Mouse (Mus musculus) limb, embryonic 10.5 days (tissue): Measurements from ENCODE around the gene Gm16867. TPM values are rescaled to one million over a fixed set of nuclear protein-coding genes. Genes with fewer than 3 reads are reported as not detected.
"Not testable (repeated sequence)": the region's sequence is repeated elsewhere in the genome, so short reads cannot be mapped to it uniquely, and the experiment has no call there.

ENCODE experiments used
- DNase-seq: peaks from one replicate; pipeline ENCODE4 v3.0.0-alpha.2; 2017; ENCODE audit warnings: low spot score
- H3K27ac ChIP-seq: fragments of 300-500 bp; sonication (generic); 2 replicates; pipeline ENCODE4 v1.5.1; 2016; ENCODE audit warnings: mild to moderate bottlenecking
- H3K27me3 ChIP-seq: fragments of 300-500 bp; sonication (generic); 2 replicates; pipeline ENCODE4 v1.6.1; 2016; ENCODE audit warnings: low read depth, mild to moderate bottlenecking; ENCODE audit not compliant: poor library complexity, severe bottlenecking
- H3K36me3 ChIP-seq: fragments of 300-500 bp; sonication (generic); 2 replicates; pipeline ENCODE4 v1.6.1; 2016; ENCODE audit warnings: mild to moderate bottlenecking, moderate library complexity
- H3K4me1 ChIP-seq: fragments of 300-500 bp; sonication (generic); 2 replicates; pipeline ENCODE4 v1.6.1; 2016
- H3K4me3 ChIP-seq: fragments of 300-500 bp; sonication (generic); 2 replicates; pipeline ENCODE4 v1.5.1; 2016; ENCODE audit warnings: mild to moderate bottlenecking, moderate library complexity
- H3K9me3 ChIP-seq: fragments of 300-500 bp; sonication (generic); replicated peaks from 2 replicates; pipeline ENCODE4 v1.6.1; 2016; ENCODE audit warnings: mild to moderate bottlenecking
- WGBS: fragments of 180-500 bp; shearing (Covaris S2); methylation state at CpG from one replicate; pipeline ENCODE4 v1.1.7; 2016; 5-methylcytosine and 5-hydroxymethylcytosine counted together
- polyA plus RNA-seq: library from polyadenylated mRNA; unstranded; fragments of >200 nt; fragmentation: Nextera tagmentation; extraction: Ambion mirVana; gene quantifications from 2 replicates; pipeline ENCODE4 v1.2.1, GENCODE M21; 2016

Gene Gm16867
- polyA plus RNA-seq, 1 experiment from 2014 or later = not detected

- WGBS = no CpG with 5 or more reads among the region's 7 CpGs
- H3K27me3 ChIP-seq, H3K4me3 ChIP-seq, DNase-seq, H3K9me3 ChIP-seq, H3K27ac ChIP-seq, H3K4me1 ChIP-seq, H3K36me3 ChIP-seq: not testable (repeated sequence)
Observed at GRCm38 (mm10) chr14:69443092-69443692, 60.0 kb downstream of the Gm16867 start.

- WGBS = no CpG with 5 or more reads among the region's 7 CpGs
Observed at GRCm38 (mm10) chr14:69440955-69441354, 62.2 kb downstream of the Gm16867 start.

DNA sequence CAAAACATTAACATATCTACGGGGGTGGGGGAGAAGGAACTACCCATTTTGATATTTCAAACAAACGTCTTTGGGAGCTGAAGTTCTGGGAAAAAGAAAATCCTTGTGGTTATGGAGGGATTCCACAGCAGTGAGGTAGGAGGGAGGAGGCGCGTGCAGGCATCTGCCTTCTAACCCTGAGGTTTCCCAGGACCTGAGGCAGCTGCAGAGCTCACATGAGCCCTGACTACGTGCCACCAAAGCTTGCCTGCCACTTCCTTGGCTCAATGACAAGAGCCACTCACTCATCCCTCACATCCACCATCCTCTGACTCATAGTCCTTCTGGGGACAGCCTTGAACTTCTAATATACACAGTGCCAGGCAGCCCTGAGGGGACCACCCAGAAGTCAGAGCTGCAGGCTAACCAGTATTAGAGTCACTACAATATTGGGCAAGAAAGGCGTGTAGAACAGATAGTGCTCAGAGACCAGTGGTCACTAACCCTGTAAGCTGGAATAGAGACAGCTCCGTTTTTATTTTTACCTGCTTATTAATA, 64.4 kb downstream of the Gm16867 start:
- H3K4me3 ChIP-seq, H3K9me3 ChIP-seq, H3K27me3 ChIP-seq, H3K4me1 ChIP-seq, DNase-seq, H3K27ac ChIP-seq, H3K36me3 ChIP-seq: not testable (repeated sequence)
- no CpG with 5 or more reads among the region's 7 CpGs for whole genome bisulfite sequencing

More at GRCm38 (mm10) chr14:69440955-69441354, 62.2 kb downstream of the Gm16867 start:
- not testable (repeated sequence) for DNase-seq, H3K4me3 ChIP-seq, H3K27me3 ChIP-seq, H3K9me3 ChIP-seq, H3K4me1 ChIP-seq, H3K27ac ChIP-seq, H3K36me3 ChIP-seq

DNA sequence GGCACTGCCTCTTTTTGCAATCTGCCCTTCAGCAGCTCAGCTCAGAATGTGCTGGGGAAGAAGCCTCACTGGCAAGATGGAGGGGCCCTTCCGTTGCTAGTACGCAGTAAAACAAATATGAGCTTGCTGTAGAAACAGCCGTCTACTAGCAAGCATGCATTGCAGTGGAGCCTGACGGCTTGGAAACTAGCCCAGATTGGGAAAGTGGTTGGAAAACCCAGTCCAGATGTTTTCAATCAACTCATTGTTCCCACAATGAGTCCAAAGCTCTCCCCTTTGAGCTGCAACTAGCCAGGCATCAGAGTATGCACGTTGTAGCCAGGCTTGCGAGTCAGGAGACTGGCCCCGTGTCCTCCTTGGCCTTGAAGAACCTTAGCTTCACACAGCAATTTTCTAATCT, 82.2 kb downstream of the Gm16867 start:
- not testable (repeated sequence) for H3K27me3 ChIP-seq, H3K4me1 ChIP-seq, DNase-seq, H3K27ac ChIP-seq, H3K36me3 ChIP-seq, H3K9me3 ChIP-seq, H3K4me3 ChIP-seq
- no CpG with 5 or more reads among the region's 7 CpGs for WGBS

DNA sequence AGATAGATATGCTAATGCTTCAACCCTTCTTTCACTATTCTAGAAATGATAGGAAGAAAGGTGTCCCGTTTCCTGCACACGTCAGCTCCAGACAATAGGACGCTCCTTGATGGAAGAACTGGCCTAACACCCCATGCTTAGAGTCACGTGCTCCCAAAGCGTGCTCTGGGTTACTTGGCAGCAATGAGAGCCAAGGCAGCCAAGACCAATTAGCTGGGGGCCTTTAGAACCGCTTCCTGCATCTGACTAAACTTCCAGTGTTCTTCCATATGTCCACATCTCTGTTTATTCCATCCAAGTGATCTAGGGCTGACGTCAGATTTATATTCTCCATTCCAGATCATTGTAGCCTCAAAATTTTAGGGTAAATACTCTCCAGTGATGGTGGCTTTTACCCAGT, 85.6 kb downstream of the Gm16867 start:
- H3K4me3 ChIP-seq, H3K27me3 ChIP-seq, H3K27ac ChIP-seq, DNase-seq, H3K36me3 ChIP-seq, H3K9me3 ChIP-seq, H3K4me1 ChIP-seq: not testable (repeated sequence)
- WGBS = no CpG with 5 or more reads among the region's 7 CpGs

Other genes with a start within 250 kb of the Gm16867 start
- gene Synb, start 209.1 kb downstream of the Gm16867 start, polyA plus RNA-seq = 0.04 and 0.08 TPM in 2 replicates
- gene Gm27179, start 9.2 kb upstream of the Gm16867 start, polyA plus RNA-seq = not detected in 2 replicates
- gene Entpd4b, start 52.1 kb upstream of the Gm16867 start, polyA plus RNA-seq = 6.8 and 7.7 TPM in 2 replicates